Mouse (Mus musculus): ENCODE measurements around the gene Atp6ap1. TPM values are rescaled to one million over a fixed set of nuclear protein-coding genes. Genes with fewer than 3 reads are reported as not detected.
A peak's percentile ranks its signal among the peaks of the same experiment; 100 is the strongest.

Gene Atp6ap1
- 119 and 169 TPM in 2 replicates for polyA plus RNA-seq (2012; rRNA removed)

GRCm38 (mm10) chrX:74296538-74297448, at the start of gene Atp6ap1:
Gene Atp6ap1 (plus strand): TSS chrX:74297097.
- WGBS = 11% methylated on average over 37 of the region's 37 CpGs
- peaks cover 10% of the 10 kb centered on the region for H3K36me3 ChIP-seq (ENCODE audit: control insufficient read depth, insufficient read depth, low read length)

GRCm38 (mm10) chrX:74248651-74249050, 48.2 kb upstream of the Atp6ap1 start:
- 7% methylated on average over 3 of the region's 3 CpGs for WGBS
- H3K4me3 ChIP-seq (ENCODE audit: low read depth, low read length) = peak overlapping the region; percentile 48

More at GRCm38 (mm10) chrX:74296538-74297448, at the start of gene Atp6ap1:
- H3K27ac ChIP-seq (ENCODE audit: insufficient read depth, low read depth, low read length) = peak within 1 kb of the TSS; percentile 70
- TF ChIP-seq CTCF (IDR thresholded peaks at IDR 0.05; ENCODE audit: extremely low read depth, insufficient read length, insufficient replicate concordance, low read depth, low read length) = no peak
- peak; percentile 78; the same call in 1 of the 2 replicates for TF ChIP-seq POLR2A (IDR thresholded peaks at IDR 0.05; ENCODE audit: low read depth, low read length)
- no peaks in the 10 kb centered on the region for H3K27me3 ChIP-seq (ENCODE audit: control insufficient read depth, insufficient read depth, low read length)
- no peaks in the 10 kb centered on the region; the same call in 1 of the 2 replicates for H3K4me1 ChIP-seq (ENCODE audit: control insufficient read depth, insufficient read depth, insufficient read length, low read length)
- peak within 1 kb of the TSS; percentile 99 for H3K4me3 ChIP-seq (ENCODE audit: low read depth, low read length)

GRCm38 (mm10) chrX:74249615-74250014, 47.3 kb upstream of the Atp6ap1 start, which contains the start of gene Flna:
Gene Flna (minus strand): TSS chrX:74249820.
- 12% methylated on average over 37 of the region's 38 CpGs for WGBS
- Histone ChIP-seq H3K4me3 (ENCODE audit: low read depth, low read length) (peak within 1 kb of the TSS; percentile 68), H3K27me3 (ENCODE audit: control insufficient read depth, insufficient read depth, low read length) (no peaks in the 10 kb centered on the region), H3K27ac (ENCODE audit: insufficient read depth, low read depth, low read length) (peak within 1 kb of the TSS; percentile 77), H3K36me3 (ENCODE audit: control insufficient read depth, insufficient read depth, low read length) (no peaks in the 10 kb centered on the region), H3K4me1 (ENCODE audit: control insufficient read depth, insufficient read depth, insufficient read length, low read length) (no peaks in the 10 kb centered on the region)
- TF ChIP-seq CTCF (IDR thresholded peaks at IDR 0.05; ENCODE audit: extremely low read depth, insufficient read length, insufficient replicate concordance, low read depth, low read length) (no peak), POLR2A (IDR thresholded peaks at IDR 0.05; ENCODE audit: low read depth, low read length) (0 out of 2 replicates have a peak, but pooled peaks have one; percentile 41)

More at GRCm38 (mm10) chrX:74248651-74249050, 48.2 kb upstream of the Atp6ap1 start:
- peak; percentile 70; the same call in 1 of the 2 replicates for TF ChIP-seq CTCF (IDR thresholded peaks at IDR 0.05; ENCODE audit: extremely low read depth, insufficient read length, insufficient replicate concordance, low read depth, low read length)
- no peak for TF ChIP-seq POLR2A (IDR thresholded peaks at IDR 0.05; ENCODE audit: low read depth, low read length)
- Histone ChIP-seq H3K27me3 (ENCODE audit: control insufficient read depth, insufficient read depth, low read length) (no peaks in the 10 kb centered on the region), H3K36me3 (ENCODE audit: control insufficient read depth, insufficient read depth, low read length) (no peaks in the 10 kb centered on the region), H3K4me1 (ENCODE audit: control insufficient read depth, insufficient read depth, insufficient read length, low read length) (no peaks in the 10 kb centered on the region), H3K27ac (ENCODE audit: insufficient read depth, low read depth, low read length) (peak overlapping the region; percentile 68)

GRCm38 (mm10) chrX:74254153-74254887, 42.6 kb upstream of the Atp6ap1 start, which contains the start of gene Emd:
Gene Emd (plus strand): TSS chrX:74254687.
- 28% methylated on average over 39 of the region's 39 CpGs for WGBS

GRCm38 (mm10) chrX:74254888-74255565, 41.9 kb upstream of the Atp6ap1 start:
- Histone ChIP-seq H3K4me1 (ENCODE audit: control insufficient read depth, insufficient read depth, insufficient read length, low read length) (0 out of 2 replicates have a peak, but pooled peaks cover 3% of the 10 kb centered on the region), H3K27me3 (ENCODE audit: control insufficient read depth, insufficient read depth, low read length) (no peaks in the 10 kb centered on the region), H3K27ac (ENCODE audit: insufficient read depth, low read depth, low read length) (peak overlapping the region; percentile 92), H3K4me3 (ENCODE audit: low read depth, low read length) (peak overlapping the region; percentile 96), H3K36me3 (ENCODE audit: control insufficient read depth, insufficient read depth, low read length) (peaks cover 9% of the 10 kb centered on the region; the same call in 1 of the 2 replicates)
- TF ChIP-seq CTCF (IDR thresholded peaks at IDR 0.05; ENCODE audit: extremely low read depth, insufficient read length, insufficient replicate concordance, low read depth, low read length) (no peak), POLR2A (IDR thresholded peaks at IDR 0.05; ENCODE audit: low read depth, low read length) (no peak)
- 9% methylated on average over 30 of the region's 31 CpGs for WGBS

More at GRCm38 (mm10) chrX:74254153-74254887, 42.6 kb upstream of the Atp6ap1 start, which contains the start of gene Emd:
- H3K27ac ChIP-seq (ENCODE audit: insufficient read depth, low read depth, low read length) = peak within 1 kb of the TSS; percentile 92
- peaks cover 9% of the 10 kb centered on the region; the same call in 1 of the 2 replicates for H3K36me3 ChIP-seq (ENCODE audit: control insufficient read depth, insufficient read depth, low read length)
- 0 out of 2 replicates have a peak, but pooled peaks cover 3% of the 10 kb centered on the region for H3K4me1 ChIP-seq (ENCODE audit: control insufficient read depth, insufficient read depth, insufficient read length, low read length)
- H3K27me3 ChIP-seq (ENCODE audit: control insufficient read depth, insufficient read depth, low read length) = no peaks in the 10 kb centered on the region
- peak within 1 kb of the TSS; percentile 96 for H3K4me3 ChIP-seq (ENCODE audit: low read depth, low read length)
- no peak for TF ChIP-seq CTCF (IDR thresholded peaks at IDR 0.05; ENCODE audit: extremely low read depth, insufficient read length, insufficient replicate concordance, low read depth, low read length)
- TF ChIP-seq POLR2A (IDR thresholded peaks at IDR 0.05; ENCODE audit: low read depth, low read length) = peak; percentile 38; the same call in 1 of the 2 replicates

GRCm38 (mm10) chrX:74257746-74258145, 39.2 kb upstream of the Atp6ap1 start:
- no peak overlapping the region for H3K27ac ChIP-seq (ENCODE audit: insufficient read depth, low read depth, low read length)
- 0 out of 2 replicates have a peak, but pooled peaks cover 3% of the 10 kb centered on the region for H3K4me1 ChIP-seq (ENCODE audit: control insufficient read depth, insufficient read depth, insufficient read length, low read length)
- 81% methylated on average over 3 of the region's 3 CpGs for WGBS

More at GRCm38 (mm10) chrX:74257746-74258145, 39.2 kb upstream of the Atp6ap1 start:
- Histone ChIP-seq H3K27me3 (ENCODE audit: control insufficient read depth, insufficient read depth, low read length) (no peaks in the 10 kb centered on the region), H3K36me3 (ENCODE audit: control insufficient read depth, insufficient read depth, low read length) (peaks cover 9% of the 10 kb centered on the region; the same call in 1 of the 2 replicates), H3K4me3 (ENCODE audit: low read depth, low read length) (no peak overlapping the region)
- TF ChIP-seq CTCF (IDR thresholded peaks at IDR 0.05; ENCODE audit: extremely low read depth, insufficient read length, insufficient replicate concordance, low read depth, low read length) = no peak
- TF ChIP-seq POLR2A (IDR thresholded peaks at IDR 0.05; ENCODE audit: low read depth, low read length) = no peak

Measured in small intestine, adult 2 months (tissue).